8 mouse cellular contexts compared by ENCODE assay signal in genomic region chr14:103778009-103778431, GRCm38 (mm10).
DNase-seq lines count a peak whose midpoint lies in the region; ATAC-seq lines count a peak whose summit lies in the region.

No protein-coding gene starts in this region.

- 3% methylated on average over 12 of the region's 12 CpGs for WGBS in forebrain, embryonic 10.5 days
- 3% methylated on average over 12 of the region's 12 CpGs for WGBS in hindbrain, embryonic 13.5 days
- 4% methylated on average over 12 of the region's 12 CpGs for WGBS in neural tube, embryonic 11.5 days

- ATAC-seq in hindbrain, embryonic 13.5 days (ENCODE audit: low FRiP score): peak; percentile 85
- peak; percentile 88 for ATAC-seq in neural tube, embryonic 11.5 days (ENCODE audit: insufficient read depth, low FRiP score, low TSS enrichment)
- ATAC-seq in erythroid progenitor cell, adult 5-6 weeks (replicated peaks; ENCODE audit: low FRiP score, poor library complexity, severe bottlenecking): no peak

- no peaks in the 10 kb centered on the region for H3K9me3 ChIP-seq in forebrain, embryonic 10.5 days
- H3K9me3 ChIP-seq in hindbrain, embryonic 13.5 days: no peaks in the 10 kb centered on the region
- H3K9me3 ChIP-seq in neural tube, embryonic 11.5 days (ENCODE audit: control insufficient read depth, low read length): no peaks in the 10 kb centered on the region

- H3K4me2 ChIP-seq in hindbrain, embryonic 13.5 days: peak overlapping the region; percentile 58
- peak overlapping the region; percentile 43 for H3K4me2 ChIP-seq in neural tube, embryonic 11.5 days (ENCODE audit: low read depth)

- H3K27ac ChIP-seq in forebrain, embryonic 10.5 days: peak overlapping the region; percentile 86
- peak overlapping the region; percentile 86 for H3K27ac ChIP-seq in hindbrain, embryonic 13.5 days
- H3K27ac ChIP-seq in neural tube, embryonic 11.5 days (ENCODE audit: low read depth, low read length): peak overlapping the region; percentile 90

- 0 out of 2 replicates have a peak, but pooled peaks cover 3% of the 10 kb centered on the region for H3K36me3 ChIP-seq in forebrain, embryonic 10.5 days (replicated peaks)
- no peaks in the 10 kb centered on the region for H3K36me3 ChIP-seq in hindbrain, embryonic 13.5 days
- no peaks in the 10 kb centered on the region for H3K36me3 ChIP-seq in neural tube, embryonic 11.5 days (ENCODE audit: control insufficient read depth, insufficient read depth, low read length)

- peak; percentile 11 for DNase-seq in urinary bladder, postnatal 14 days (ENCODE audit: low spot score)
- no peak for DNase-seq in urinary bladder, postnatal 25 days (ENCODE audit: low spot score)
- DNase-seq in forebrain, embryonic 10.5 days (ENCODE audit: extremely low spot score, low spot score): peak; percentile 59
- peak; percentile 22 for DNase-seq in left cerebral cortex, adult 11 months (ENCODE audit: low spot score)
- peak; percentile 72 for DNase-seq in neural tube, embryonic 11.5 days (ENCODE audit: low spot score)
- no peak for DNase-seq in adrenal gland, postnatal 4 days (ENCODE audit: low spot score in 2 of 2)

- peaks cover 44% of the 10 kb centered on the region for H3K4me1 ChIP-seq in forebrain, embryonic 10.5 days
- H3K4me1 ChIP-seq in hindbrain, embryonic 13.5 days (replicated peaks): peaks cover 24% of the 10 kb centered on the region
- peaks cover 8% of the 10 kb centered on the region; the same call in 1 of the 2 replicates for H3K4me1 ChIP-seq in neural tube, embryonic 11.5 days (ENCODE audit: control insufficient read depth, insufficient read depth, low read length)

- peak overlapping the region; percentile 37 for H3K4me3 ChIP-seq in forebrain, embryonic 10.5 days
- peak overlapping the region; percentile 33 for H3K4me3 ChIP-seq in hindbrain, embryonic 13.5 days
- H3K4me3 ChIP-seq in neural tube, embryonic 11.5 days (ENCODE audit: low read depth, low read length): no peak overlapping the region

- no peaks in the 10 kb centered on the region for H3K27me3 ChIP-seq in forebrain, embryonic 10.5 days (ENCODE audit: poor library complexity, severe bottlenecking)
- H3K27me3 ChIP-seq in hindbrain, embryonic 13.5 days: no peaks in the 10 kb centered on the region
- no peaks in the 10 kb centered on the region for H3K27me3 ChIP-seq in neural tube, embryonic 11.5 days (ENCODE audit: control insufficient read depth, insufficient read depth, low read length)

- H3K9ac ChIP-seq in hindbrain, embryonic 13.5 days: peak overlapping the region; percentile 61
- H3K9ac ChIP-seq in neural tube, embryonic 11.5 days (ENCODE audit: low read length): peak overlapping the region; percentile 48

Comparison
In these comparisons a context has a peak if more than half of its experiments do, and no peak if none do; other contexts are left out.
1. DNase-seq: peak in urinary bladder, postnatal 14 days (single experiment), forebrain, embryonic 10.5 days (single experiment), left cerebral cortex, adult 11 months (single experiment) and neural tube, embryonic 11.5 days (single experiment); none in urinary bladder, postnatal 25 days (single experiment) and adrenal gland, postnatal 4 days (0 of 2).
2. Peak in every context shown above with its lines, with median percentiles within 50 percentile points of each other: H3K27ac ChIP-seq.